Comparison of ENCODE assay signal across 11 mouse cellular contexts in the genomic region with DNA sequence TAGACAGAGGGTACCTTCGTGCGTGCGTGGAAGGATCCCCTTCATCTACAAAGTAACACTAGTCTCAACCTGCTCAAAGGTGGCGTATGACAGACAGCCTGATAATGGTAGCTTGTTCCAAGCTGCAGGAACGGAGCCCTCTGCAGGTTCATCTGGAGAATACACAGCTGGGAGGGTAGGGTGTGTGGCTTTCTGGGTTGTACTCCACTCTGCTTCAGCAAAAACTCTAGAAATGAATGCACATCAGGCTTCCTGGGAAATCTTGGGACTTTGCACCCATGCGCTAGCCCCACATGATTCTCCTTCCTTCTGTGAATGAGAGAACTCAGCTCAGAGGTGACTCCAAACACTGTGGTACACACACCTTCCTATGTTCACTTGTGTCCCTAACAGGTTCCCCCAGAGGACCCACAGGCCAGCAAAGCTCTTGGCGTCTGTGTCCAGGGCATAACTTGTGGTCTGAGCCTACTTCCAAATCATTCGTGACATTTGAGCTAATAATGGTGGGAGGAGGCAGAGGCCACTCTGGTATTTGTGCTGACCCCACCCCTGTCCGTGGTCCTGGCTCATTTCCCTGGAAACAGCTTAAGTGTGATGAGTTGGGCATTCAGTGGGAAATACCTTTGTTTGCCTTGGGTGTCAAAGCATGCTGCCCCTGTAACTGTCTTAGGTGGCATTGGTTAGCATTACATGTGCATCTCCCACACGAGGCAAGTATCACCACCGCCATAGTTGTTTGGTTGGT. TPM values are rescaled to one million over a fixed set of nuclear protein-coding genes. Genes with fewer than 3 reads are reported as not detected.
A peak's percentile ranks its signal among the peaks of the same experiment; 100 is the strongest.
DNase-seq lines count a peak whose midpoint lies in the region; ATAC-seq and TF ChIP-seq lines count a peak whose summit lies in the region.
"Had no signal": no experiment of that assay in that cellular context is flagged by ENCODE, and none has a peak within 500 bp of the region (broad histone marks: within the 10 kb centered on the region; RNA-seq: fewer than 3 reads in every experiment).

No protein-coding gene starts in this region.

- H3K27ac ChIP-seq in layer of hippocampus, adult 2 months, result no peak overlapping the region
- H3K27ac ChIP-seq: midbrain, embryonic 12.5 days had no signal

- H3K4me3 ChIP-seq in layer of hippocampus, adult 2 months, result no peak overlapping the region
- H3K4me3 ChIP-seq: midbrain, embryonic 12.5 days had no signal

- TF ChIP-seq CTCF in layer of hippocampus, adult 2 months (conservative IDR thresholded peaks at IDR 0.05), result peak; percentile 73

- peak in 1 of 2 experiments; percentile 25 for DNase-seq in layer of hippocampus, adult 2 months (ENCODE audit: low spot score in 2 of 2)
- no peak for DNase-seq in layer of hippocampus, postnatal 14 days (ENCODE audit: low spot score in 2 of 2)
- peak; percentile 33 for DNase-seq in T-cell, adult 2 months (ENCODE audit: low spot score)
- DNase-seq in kidney, postnatal 36 days, result peak; percentile 49 to 55
- no peak for DNase-seq in lung, postnatal 14 days
- no peak for DNase-seq in cerebellum, adult 11-12 months
- DNase-seq: embryo, embryonic 11 days had no signal

- ATAC-seq in CD4-positive, CD25-positive, alpha-beta regulatory T cell, adult 4 months, result peak; percentile 50

RNA-seq across cellular contexts. Expression of a gene that starts 14.5 kb away (rescaled TPM):
- total RNA-seq in layer of hippocampus, adult 2 months (2021), result 10 to 100 TPM; 15.1 to 15.4 TPM
- total RNA-seq in layer of hippocampus, postnatal 14 days (2021), result 10 to 100 TPM; 17.2 to 19.9 TPM
- polyA plus RNA-seq in CD4-positive, CD25-positive, alpha-beta regulatory T cell, adult 4 months (2017; shearing (Covaris generic)), result 100 to 1,000 TPM in 1 of 2 experiments, 10 to 100 TPM in 1; 92.4 to 160 TPM

RNA-seq across cellular contexts. Expression of a gene that starts 47.0 kb away (rescaled TPM):
- total RNA-seq in layer of hippocampus, adult 2 months (2021), result 10 to 100 TPM; 76.1 to 76.8 TPM
- 10 to 100 TPM; 57.6 to 60.4 TPM for total RNA-seq in layer of hippocampus, postnatal 14 days (2021)
- polyA plus RNA-seq in CD4-positive, CD25-positive, alpha-beta regulatory T cell, adult 4 months (2017; shearing (Covaris generic)), result 10 to 100 TPM; 52.6 to 88.0 TPM

RNA-seq across cellular contexts. Expression of a gene that starts 47.5 kb away (rescaled TPM):
- total RNA-seq in layer of hippocampus, adult 2 months (2021), result under 1 TPM; 0.44 to 0.92 TPM
- under 1 TPM; 0.55 to 0.67 TPM for total RNA-seq in layer of hippocampus, postnatal 14 days (2021)
- polyA plus RNA-seq in CD4-positive, CD25-positive, alpha-beta regulatory T cell, adult 4 months (2017; shearing (Covaris generic)), result 100 to 1,000 TPM in 1 of 2 experiments, 10 to 100 TPM in 1; 62.4 to 137 TPM

RNA-seq across cellular contexts. Expression of a gene that starts 50.1 kb away (rescaled TPM):
- not detected for total RNA-seq in layer of hippocampus, adult 2 months (2021)
- total RNA-seq in layer of hippocampus, postnatal 14 days (2021), result not detected
- under 1 TPM; 0.48 to 0.67 TPM for polyA plus RNA-seq in CD4-positive, CD25-positive, alpha-beta regulatory T cell, adult 4 months (2017; shearing (Covaris generic))
- total RNA-seq: hematopoietic stem cell, adult 5-6 weeks; left cerebral cortex, postnatal 10 days had no signal

Comparison
In these comparisons a context has a peak if more than half of its experiments do, and no peak if none do; other contexts are left out.
1. DNase-seq: peak in T-cell, adult 2 months (single experiment) and kidney, postnatal 36 days (2 of 2); none in layer of hippocampus, postnatal 14 days (0 of 2), lung, postnatal 14 days (single experiment) and cerebellum, adult 11-12 months (single experiment).